Mouse (Mus musculus) myocyte (in vitro differentiated cells): ENCODE measurements around the gene Letm1. TPM values are rescaled to one million over a fixed set of nuclear protein-coding genes. Genes with fewer than 3 reads are reported as not detected.

ENCODE experiments used
- H3K27me3 ChIP-seq: one replicate; pipeline ENCODE4 v1.6.1; 2011; ENCODE audit not compliant: control insufficient read depth, insufficient read depth, insufficient read length
- H3K36me3 ChIP-seq: one replicate; pipeline ENCODE4 v1.6.1; 2011; ENCODE audit not compliant: control insufficient read depth, insufficient read depth
- H3K4me2 ChIP-seq: one replicate; pipeline ENCODE4 v1.6.1; 2011; ENCODE audit warnings: low read depth, control low read depth
- H3K4me3 ChIP-seq: one replicate; pipeline ENCODE4 v1.5.1; 2011; ENCODE audit warnings: mild to moderate bottlenecking, control low read depth, moderate library complexity
- H3K79me2 ChIP-seq: one replicate; pipeline ENCODE4 v1.6.1; 2011; ENCODE audit not compliant: control insufficient read depth, insufficient read depth
- H3ac ChIP-seq: one replicate; pipeline ENCODE4 v1.6.1; 2011; ENCODE audit not compliant: control insufficient read depth, insufficient read length
- CEBPB ChIP-seq: IDR thresholded peaks from 2 replicates; pipeline ENCODE4 v1.6.1; 2011; ENCODE audit warnings: mild to moderate bottlenecking, moderate library complexity; ENCODE audit not compliant: poor library complexity, insufficient read depth, severe bottlenecking
- E2F4 ChIP-seq: IDR thresholded peaks from one replicate; pipeline ENCODE4 v1.6.1; 2011; ENCODE audit warnings: mild to moderate bottlenecking, control low read depth, moderate library complexity; ENCODE audit not compliant: insufficient read depth
- MAX ChIP-seq: IDR thresholded peaks from one replicate; pipeline ENCODE4 v1.6.1; 2011; ENCODE audit warnings: low read depth, mild to moderate bottlenecking, control low read depth
- MYOD1 ChIP-seq, 3 experiments: IDR thresholded peaks; one replicate each; pipeline ENCODE4 v1.6.1; 2011; ENCODE audit warnings: control low read depth in 2 of 3, low read depth in 2 of 3, mild to moderate bottlenecking in 2 of 3, moderate library complexity in 1 of 3; ENCODE audit not compliant: insufficient read length in 2 of 3, control insufficient read depth in 1 of 3
- MYOG ChIP-seq, 3 experiments: IDR thresholded peaks; one replicate each; pipeline ENCODE4 v1.6.1; 2011; ENCODE audit warnings: control low read depth in 2 of 3, low read depth in 2 of 3, mild to moderate bottlenecking in 2 of 3; ENCODE audit not compliant: insufficient read length in 2 of 3, control insufficient read depth in 1 of 3, insufficient read depth in 1 of 3
- POLR2A ChIP-seq: IDR thresholded peaks from one replicate; pipeline ENCODE4 v1.6.1; 2011; ENCODE audit warnings: low read depth, mild to moderate bottlenecking, control low read depth, moderate library complexity; ENCODE audit not compliant: insufficient read length
- POLR2AphosphoS2 ChIP-seq: IDR thresholded peaks from one replicate; pipeline ENCODE4 v1.6.1; 2011; ENCODE audit warnings: low read depth, control low read depth; ENCODE audit not compliant: insufficient read length
- REST ChIP-seq: IDR thresholded peaks from one replicate; pipeline ENCODE4 v1.6.1; 2011; ENCODE audit warnings: mild to moderate bottlenecking, control low read depth, moderate library complexity; ENCODE audit not compliant: insufficient read depth, insufficient read length
- SRF ChIP-seq: IDR thresholded peaks from one replicate; pipeline ENCODE4 v1.6.1; 2011; ENCODE audit warnings: low read depth; ENCODE audit not compliant: control insufficient read depth, insufficient read length
- TCF12 ChIP-seq: IDR thresholded peaks from one replicate; pipeline ENCODE4 v1.6.1; 2011; ENCODE audit warnings: mild to moderate bottlenecking, control low read depth; ENCODE audit not compliant: poor library complexity, insufficient read depth, severe bottlenecking
- TCF3 ChIP-seq: IDR thresholded peaks from one replicate; pipeline ENCODE4 v1.6.1; 2011; ENCODE audit warnings: low read depth, control low read depth; ENCODE audit not compliant: insufficient read length
- USF1 ChIP-seq: IDR thresholded peaks from one replicate; pipeline ENCODE4 v1.6.1; 2011; ENCODE audit warnings: low read depth, mild to moderate bottlenecking, control low read depth, moderate library complexity
- polyA plus RNA-seq: library from polyadenylated mRNA; unstranded; fragments of >200 nt; fragmentation: generic; extraction: Trizol; gene quantifications from one replicate; pipeline ENCODE4 v1.2.1, GENCODE M21; 2012; ENCODE audit warnings: missing spikeins

Gene Letm1
- polyA plus RNA-seq, 1 experiment = 29.2 TPM

DNA sequence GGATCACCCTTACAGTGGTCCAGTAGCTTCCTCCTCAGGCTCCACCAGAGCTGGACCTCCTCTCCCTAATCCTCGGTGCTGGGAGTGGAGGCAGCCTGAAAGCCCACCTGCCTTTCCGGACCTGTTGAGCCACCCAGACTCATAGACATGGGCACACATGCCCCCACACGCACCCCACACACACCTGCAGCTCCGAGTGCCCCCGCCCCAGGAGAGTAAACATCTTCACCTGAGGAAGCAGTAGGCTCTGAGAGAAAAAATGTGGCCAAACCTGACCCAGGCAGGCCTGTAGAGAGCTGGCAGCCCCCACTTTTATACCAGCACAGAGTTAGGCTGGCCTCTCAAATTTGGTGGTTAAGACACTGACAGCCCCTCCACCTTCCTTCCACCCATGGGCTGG, 86.2 kb downstream of the Letm1 start:
- Histone ChIP-seq H3K36me3 (no peaks in the 10 kb centered on the region), H3K4me2 (no peak overlapping the region), H3K79me2 (no peaks in the 10 kb centered on the region), H3K4me3 (no peak overlapping the region), H3K27me3 (peaks cover 51% of the 10 kb centered on the region), H3ac (no peak overlapping the region)
- TF ChIP-seq CEBPB = no peak
- TF ChIP-seq MYOD1 (IDR thresholded peaks at IDR 0.05; ENCODE audit: control insufficient read depth in 1 of 3, insufficient read length in 2 of 3, low read depth in 2 of 3) = no peak
- TF ChIP-seq MYOG (IDR thresholded peaks at IDR 0.05; ENCODE audit: control insufficient read depth in 1 of 3, insufficient read depth in 1 of 3, insufficient read length in 2 of 3, low read depth in 2 of 3) = no peak
- TF ChIP-seq USF1 = no peak
- TF ChIP-seq REST = no peak
- no peak for TF ChIP-seq TCF12
- TF ChIP-seq E2F4 = no peak
- no peak for TF ChIP-seq POLR2A
- TF ChIP-seq TCF3 = no peak
- TF ChIP-seq POLR2AphosphoS2 = no peak
- TF ChIP-seq MAX = no peak
- no peak for TF ChIP-seq SRF

- TF ChIP-seq TCF3 = no peak
- TF ChIP-seq MYOG (IDR thresholded peaks at IDR 0.05; ENCODE audit: control insufficient read depth in 1 of 3, insufficient read depth in 1 of 3, insufficient read length in 2 of 3, low read depth in 2 of 3) = no peak
- TF ChIP-seq POLR2A = no peak
- TF ChIP-seq REST = no peak
- TF ChIP-seq MAX = no peak
- no peak for TF ChIP-seq TCF12
- no peak for TF ChIP-seq POLR2AphosphoS2
- no peak for TF ChIP-seq MYOD1 (IDR thresholded peaks at IDR 0.05; ENCODE audit: control insufficient read depth in 1 of 3, insufficient read length in 2 of 3, low read depth in 2 of 3)
- TF ChIP-seq SRF = no peak
- TF ChIP-seq CEBPB = no peak
- no peak for TF ChIP-seq E2F4
- no peak for TF ChIP-seq USF1
- Histone ChIP-seq H3K36me3 (no peaks in the 10 kb centered on the region), H3K79me2 (no peaks in the 10 kb centered on the region), H3K4me2 (peak overlapping the region; percentile 38), H3K4me3 (no peak overlapping the region), H3K27me3 (peaks cover 44% of the 10 kb centered on the region), H3ac (peak overlapping the region; percentile 39)
Measured at GRCm38 (mm10) chr5:33695718-33696121, 86.9 kb downstream of the Letm1 start.

GRCm38 (mm10) chr5:33694848-33695717, 87.5 kb downstream of the Letm1 start:
- no peaks in the 10 kb centered on the region for H3K36me3 ChIP-seq
- H3K27me3 ChIP-seq = peaks cover 42% of the 10 kb centered on the region
- H3K4me3 ChIP-seq = no peak overlapping the region

DNA sequence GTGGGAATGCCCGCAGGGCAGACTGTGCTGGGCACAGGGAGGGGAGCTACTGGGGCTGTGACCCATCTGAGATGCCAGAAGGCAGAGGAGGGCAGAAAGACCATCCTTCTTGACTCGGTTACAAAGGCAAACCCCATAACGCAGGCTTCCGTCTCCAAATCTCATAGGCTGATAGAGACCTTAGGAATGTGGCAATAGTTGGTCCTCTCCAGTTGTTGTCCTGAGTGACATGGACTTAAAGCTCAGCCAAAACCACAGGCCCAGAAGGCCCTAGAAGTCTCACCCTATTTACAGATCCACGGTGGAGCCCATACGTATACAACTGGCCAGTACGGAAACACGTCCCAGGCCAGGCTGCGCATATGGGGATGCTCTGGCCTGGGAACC, 88.2 kb downstream of the Letm1 start:
- no peak overlapping the region for H3ac ChIP-seq
- H3K36me3 ChIP-seq = no peaks in the 10 kb centered on the region
- no peak overlapping the region for H3K4me3 ChIP-seq
- no peaks in the 10 kb centered on the region for H3K79me2 ChIP-seq
- no peak for TF ChIP-seq SRF
- no peak for TF ChIP-seq CEBPB
- no peak for TF ChIP-seq MYOG (IDR thresholded peaks at IDR 0.05; ENCODE audit: control insufficient read depth in 1 of 3, insufficient read depth in 1 of 3, insufficient read length in 2 of 3, low read depth in 2 of 3)
- no peak for TF ChIP-seq MAX
- TF ChIP-seq USF1 = no peak
- no peak for TF ChIP-seq TCF3
- no peak for TF ChIP-seq POLR2A
- TF ChIP-seq MYOD1 (IDR thresholded peaks at IDR 0.05; ENCODE audit: control insufficient read depth in 1 of 3, insufficient read length in 2 of 3, low read depth in 2 of 3) = no peak
- TF ChIP-seq POLR2AphosphoS2 = no peak
- no peak for TF ChIP-seq TCF12
- H3K4me2 ChIP-seq = no peak overlapping the region
- peaks cover 41% of the 10 kb centered on the region for H3K27me3 ChIP-seq

More at GRCm38 (mm10) chr5:33694848-33695717, 87.5 kb downstream of the Letm1 start:
- no peak for TF ChIP-seq CEBPB
- no peak for TF ChIP-seq POLR2A
- no peak for TF ChIP-seq REST
- TF ChIP-seq TCF12 = no peak
- no peak for TF ChIP-seq E2F4
- no peak for TF ChIP-seq MYOD1 (IDR thresholded peaks at IDR 0.05; ENCODE audit: control insufficient read depth in 1 of 3, insufficient read length in 2 of 3, low read depth in 2 of 3)
- TF ChIP-seq POLR2AphosphoS2 = no peak
- no peak for TF ChIP-seq TCF3
- TF ChIP-seq MYOG (IDR thresholded peaks at IDR 0.05; ENCODE audit: control insufficient read depth in 1 of 3, insufficient read depth in 1 of 3, insufficient read length in 2 of 3, low read depth in 2 of 3) = no peak
- TF ChIP-seq MAX = no peak
- H3ac ChIP-seq = peak overlapping the region; percentile 39
- no peaks in the 10 kb centered on the region for H3K79me2 ChIP-seq
- H3K4me2 ChIP-seq = peak overlapping the region; percentile 38
